In genomic region chr2:58667991-58668390, GRCm38 (mm10) we compare ENCODE assay signal across 8 mouse cellular contexts.
DNase-seq lines count a peak whose midpoint lies in the region; ATAC-seq and TF ChIP-seq lines count a peak whose summit lies in the region.

No protein-coding gene starts in this region.

- H3K4me2 ChIP-seq in heart, embryonic 11.5 days, result no peak overlapping the region
- H3K4me2 ChIP-seq in embryonic facial prominence, embryonic 11.5 days (ENCODE audit: low read depth, low read length), result no peak overlapping the region

- no peak overlapping the region for H3K4me3 ChIP-seq in heart, embryonic 11.5 days (ENCODE audit: low read depth, low read length)
- H3K4me3 ChIP-seq in embryonic facial prominence, embryonic 11.5 days (ENCODE audit: low read depth, low read length), result no peak overlapping the region
- H3K4me3 ChIP-seq in layer of hippocampus, adult 2 months, result no peak overlapping the region

- TF ChIP-seq CTCF in layer of hippocampus, adult 2 months (conservative IDR thresholded peaks at IDR 0.05), result peak; percentile 94

- no peaks in the 10 kb centered on the region for H3K27me3 ChIP-seq in heart, embryonic 11.5 days (ENCODE audit: control insufficient read depth, insufficient read depth, low read length)
- H3K27me3 ChIP-seq in embryonic facial prominence, embryonic 11.5 days (ENCODE audit: control insufficient read depth, insufficient read depth, low read length), result no peaks in the 10 kb centered on the region

- no peak overlapping the region for H3K9ac ChIP-seq in heart, embryonic 11.5 days (ENCODE audit: low read depth, low read length)
- H3K9ac ChIP-seq in embryonic facial prominence, embryonic 11.5 days (replicated peaks; ENCODE audit: low read length), result no peak overlapping the region

- H3K27ac ChIP-seq in heart, embryonic 11.5 days (ENCODE audit: low read depth, low read length), result no peak overlapping the region
- H3K27ac ChIP-seq in embryonic facial prominence, embryonic 11.5 days (replicated peaks; ENCODE audit: low read depth, low read length), result no peak overlapping the region
- H3K27ac ChIP-seq in layer of hippocampus, adult 2 months, result no peak overlapping the region

- H3K9me3 ChIP-seq in heart, embryonic 11.5 days (replicated peaks; ENCODE audit: control insufficient read depth, low read length), result no peaks in the 10 kb centered on the region
- H3K9me3 ChIP-seq in embryonic facial prominence, embryonic 11.5 days (replicated peaks; ENCODE audit: control insufficient read depth, low read length), result no peaks in the 10 kb centered on the region

- intact Hi-C loops in heart, postnatal 14 days (cut with DNase I), result loop anchor here (2.0 to 10.0 kb wide), 5 partner anchors 81 to 643 kb away; partner anchors contain the start of genes Acvr1, Cytip, Ermn and Upp2

- H3K36me3 ChIP-seq in heart, embryonic 11.5 days (ENCODE audit: control insufficient read depth, insufficient read depth, low read length), result no peaks in the 10 kb centered on the region
- no peaks in the 10 kb centered on the region for H3K36me3 ChIP-seq in embryonic facial prominence, embryonic 11.5 days (replicated peaks; ENCODE audit: control insufficient read depth, insufficient read depth, low read depth, low read length)

- ATAC-seq in heart, embryonic 11.5 days (replicated peaks; ENCODE audit: insufficient number of reproducible peaks, low FRiP score, low TSS enrichment), result no peak
- no peak for ATAC-seq in embryonic facial prominence, embryonic 11.5 days (replicated peaks; ENCODE audit: insufficient number of reproducible peaks, low FRiP score, low TSS enrichment, low read depth)

- peak; percentile 86 for DNase-seq in heart, adult 11 months
- peak; percentile 66 for DNase-seq in adrenal gland, postnatal 25 days
- DNase-seq in embryonic facial prominence, embryonic 11.5 days (ENCODE audit: low spot score), result peak; percentile 74
- peak; percentile 69 to 79 for DNase-seq in heart, postnatal 14 days
- DNase-seq in layer of hippocampus, adult 2 months (ENCODE audit: low spot score in 2 of 2), result peak; percentile 80
- DNase-seq in lung, postnatal 14 days, result peak; percentile 74
- DNase-seq in right cerebral cortex, postnatal 14 days, result peak; percentile 63

- 51% methylated on average over 9 of the region's 9 CpGs for WGBS in heart, embryonic 11.5 days (ENCODE audit: insufficient replicate concordance)
- WGBS in embryonic facial prominence, embryonic 11.5 days, result 50% methylated on average over 9 of the region's 9 CpGs

- H3K4me1 ChIP-seq in heart, embryonic 11.5 days (ENCODE audit: control insufficient read depth, insufficient read depth, low read length), result 0 out of 2 replicates have a peak, but pooled peaks cover 3% of the 10 kb centered on the region
- no peaks in the 10 kb centered on the region for H3K4me1 ChIP-seq in embryonic facial prominence, embryonic 11.5 days (ENCODE audit: control insufficient read depth, insufficient read depth, low read length)
